Mouse (Mus musculus) brain, embryonic 14.5 days (tissue): ENCODE data around the gene Hist1h2ai.

Experiments
- CTCF ChIP-seq: fragments of 200-500 bp; IDR thresholded peaks from 2 replicates; pipeline ENCODE4 v1.5.1; 2012; ENCODE audit warnings: inconsistent platforms, mild to moderate bottlenecking, moderate library complexity, borderline replicate concordance; ENCODE audit not compliant: insufficient read depth, insufficient read length; ENCODE audit errors: extremely low read depth
- POLR2A ChIP-seq: fragments of 200-500 bp; IDR thresholded peaks from 2 replicates; pipeline ENCODE4 v1.6.1; 2012; ENCODE audit warnings: mild to moderate bottlenecking, inconsistent platforms, borderline replicate concordance; ENCODE audit not compliant: poor library complexity, insufficient read depth, insufficient read length, severe bottlenecking; ENCODE audit errors: extremely low read depth

GRCm38 (mm10) chr13:21714725-21715124 lies 1.5 kb upstream of the Hist1h2ai start:
- TF ChIP-seq CTCF (peak; percentile 74), POLR2A (no peak)
